Mouse (Mus musculus) bone marrow, adult 2 months (tissue): Measurements from ENCODE around the gene Cdk7. TPM values are rescaled to one million over a fixed set of nuclear protein-coding genes. Genes with fewer than 3 reads are reported as not detected.

Experiments used
- H3K27ac ChIP-seq: fragments of 200-500 bp; 2 replicates; pipeline ENCODE4 v1.5.1; 2012; ENCODE audit warnings: low read depth, mild to moderate bottlenecking, control low read depth, inconsistent platforms, low read length; ENCODE audit not compliant: control insufficient read depth, poor library complexity, insufficient read depth
- H3K4me1 ChIP-seq: fragments of 200-500 bp; 2 replicates; pipeline ENCODE4 v1.6.1; 2011; ENCODE audit warnings: low read length; ENCODE audit not compliant: control insufficient read depth, insufficient read depth
- H3K4me3 ChIP-seq: fragments of 200-500 bp; replicated peaks from 2 replicates; pipeline ENCODE3; 2011; ENCODE audit warnings: mild to moderate bottlenecking, low read depth, low read length, control low read depth; ENCODE audit not compliant: control insufficient read depth
- CTCF ChIP-seq: fragments of 200-500 bp; IDR thresholded peaks from 2 replicates; pipeline ENCODE4 v1.5.1; 2011; ENCODE audit warnings: low read length, control low read depth; ENCODE audit not compliant: control insufficient read depth, insufficient read depth
- POLR2A ChIP-seq: fragments of 200-500 bp; IDR thresholded peaks from 2 replicates; pipeline ENCODE4 v1.6.1; 2011; ENCODE audit warnings: low read depth, mild to moderate bottlenecking, control low read depth, low read length, borderline replicate concordance; ENCODE audit not compliant: control insufficient read depth
- WGBS: fragments of 180-500 bp; shearing (Covaris S2); methylation state at CpG from one replicate; pipeline ENCODE4 v1.1.7; 2018; 5-methylcytosine and 5-hydroxymethylcytosine counted together
- polyA plus RNA-seq: library from polyadenylated mRNA; stranded (reverse); fragments of >200 nt; gene quantifications from 2 replicates; pipeline ENCODE4 v1.2.4, GENCODE M21; 2011; ENCODE audit warnings: low replicate concordance; ENCODE audit not compliant: missing spikeins, insufficient read depth, insufficient read length

Cdk7 gene
- polyA plus RNA-seq, 1 experiment, result 24.2 TPM

- TF ChIP-seq POLR2A (no peak), CTCF (no peak)
- WGBS, result 61% methylated on average over 6 of the region's 6 CpGs
- no peaks in the 10 kb centered on the region; the same call in 1 of the 2 replicates for H3K4me1 ChIP-seq
- H3K4me3 ChIP-seq, result no peak overlapping the region
- H3K27ac ChIP-seq, result no peak overlapping the region
Measured at GRCm38 (mm10) chr13:100715467-100715866, 15.3 kb downstream of the Cdk7 start.

GRCm38 (mm10) chr13:100706206-100706605, 24.5 kb downstream of the Cdk7 start:
- WGBS, result 94% methylated on average over 7 of the region's 7 CpGs
- TF ChIP-seq CTCF, result no peak
- Histone ChIP-seq H3K4me3 (no peak overlapping the region), H3K27ac (no peak overlapping the region), H3K4me1 (no peaks in the 10 kb centered on the region)

GRCm38 (mm10) chr13:100703468-100703867, 27.3 kb downstream of the Cdk7 start:
- H3K4me3 ChIP-seq, result no peak overlapping the region
- TF ChIP-seq POLR2A (no peak), CTCF (peak; percentile 15; the same call in 1 of the 2 replicates)
- no peaks in the 10 kb centered on the region for H3K4me1 ChIP-seq
- WGBS, result 92% methylated on average over 2 of the region's 2 CpGs
- no peak overlapping the region for H3K27ac ChIP-seq

- H3K4me3 ChIP-seq, result no peak overlapping the region
- no peak for TF ChIP-seq POLR2A
- no peak for TF ChIP-seq CTCF
- 94% methylated on average over 10 of the region's 10 CpGs for WGBS
Measured at GRCm38 (mm10) chr13:100698866-100699265, 31.9 kb downstream of the Cdk7 start.

GRCm38 (mm10) chr13:100697541-100697940, 33.2 kb downstream of the Cdk7 start:
- WGBS, result 44% methylated on average over 3 of the region's 3 CpGs
- no peak for TF ChIP-seq CTCF
- TF ChIP-seq POLR2A, result no peak

More at GRCm38 (mm10) chr13:100698866-100699265, 31.9 kb downstream of the Cdk7 start:
- H3K4me1 ChIP-seq, result no peaks in the 10 kb centered on the region; the same call in 1 of the 2 replicates
- H3K27ac ChIP-seq, result no peak overlapping the region

GRCm38 (mm10) chr13:100687513-100687912, 43.2 kb downstream of the Cdk7 start:
- Histone ChIP-seq H3K4me1 (no peaks in the 10 kb centered on the region), H3K27ac (no peak overlapping the region), H3K4me3 (no peak overlapping the region)
- no peak for TF ChIP-seq POLR2A
- TF ChIP-seq CTCF, result no peak
- WGBS, result 76% methylated on average over 7 of the region's 7 CpGs

More at GRCm38 (mm10) chr13:100697541-100697940, 33.2 kb downstream of the Cdk7 start:
- Histone ChIP-seq H3K4me1 (no peaks in the 10 kb centered on the region; the same call in 1 of the 2 replicates), H3K4me3 (no peak overlapping the region), H3K27ac (no peak overlapping the region)

- 79% methylated on average over 2 of the region's 2 CpGs for WGBS
- Histone ChIP-seq H3K4me1 (no peaks in the 10 kb centered on the region), H3K27ac (no peak overlapping the region), H3K4me3 (no peak overlapping the region)
- peak; percentile 61 for TF ChIP-seq CTCF
- TF ChIP-seq POLR2A, result no peak
Measured at GRCm38 (mm10) chr13:100684355-100684754, 46.4 kb downstream of the Cdk7 start.

- WGBS, result 29% methylated on average over 2 of the region's 2 CpGs
- no peak for TF ChIP-seq POLR2A
- no peak for TF ChIP-seq CTCF
- Histone ChIP-seq H3K27ac (no peak overlapping the region), H3K4me3 (no peak overlapping the region), H3K4me1 (no peaks in the 10 kb centered on the region; the same call in 1 of the 2 replicates)
Measured at GRCm38 (mm10) chr13:100682837-100683236, 47.9 kb downstream of the Cdk7 start.

- TF ChIP-seq POLR2A, result no peak
- no peak for TF ChIP-seq CTCF
- Histone ChIP-seq H3K4me1 (peaks cover 1% of the 10 kb centered on the region; the same call in 1 of the 2 replicates), H3K4me3 (no peak overlapping the region), H3K27ac (no peak overlapping the region)
- 79% methylated on average over 8 of the region's 8 CpGs for WGBS
Measured at GRCm38 (mm10) chr13:100681615-100682014, 49.1 kb downstream of the Cdk7 start.
